Mouse (Mus musculus) myocyte (in vitro differentiated cells): ENCODE data around the gene Gnas.

Experiments
- CEBPB ChIP-seq: IDR thresholded peaks from 2 replicates; pipeline ENCODE4 v1.6.1; 2011; ENCODE audit warnings: mild to moderate bottlenecking, moderate library complexity; ENCODE audit not compliant: poor library complexity, insufficient read depth, severe bottlenecking
- E2F4 ChIP-seq: IDR thresholded peaks from one replicate; pipeline ENCODE4 v1.6.1; 2011; ENCODE audit warnings: mild to moderate bottlenecking, control low read depth, moderate library complexity; ENCODE audit not compliant: insufficient read depth
- MAX ChIP-seq: IDR thresholded peaks from one replicate; pipeline ENCODE4 v1.6.1; 2011; ENCODE audit warnings: low read depth, mild to moderate bottlenecking, control low read depth
- MYOD1 ChIP-seq, 3 experiments: IDR thresholded peaks; one replicate each; pipeline ENCODE4 v1.6.1; 2011; ENCODE audit warnings: control low read depth in 2 of 3, low read depth in 2 of 3, mild to moderate bottlenecking in 2 of 3, moderate library complexity in 1 of 3; ENCODE audit not compliant: insufficient read length in 2 of 3, control insufficient read depth in 1 of 3
- MYOG ChIP-seq, 3 experiments: IDR thresholded peaks; one replicate each; pipeline ENCODE4 v1.6.1; 2011; ENCODE audit warnings: control low read depth in 2 of 3, low read depth in 2 of 3, mild to moderate bottlenecking in 2 of 3; ENCODE audit not compliant: insufficient read length in 2 of 3, control insufficient read depth in 1 of 3, insufficient read depth in 1 of 3
- POLR2A ChIP-seq: IDR thresholded peaks from one replicate; pipeline ENCODE4 v1.6.1; 2011; ENCODE audit warnings: low read depth, mild to moderate bottlenecking, control low read depth, moderate library complexity; ENCODE audit not compliant: insufficient read length
- POLR2AphosphoS2 ChIP-seq: IDR thresholded peaks from one replicate; pipeline ENCODE4 v1.6.1; 2011; ENCODE audit warnings: low read depth, control low read depth; ENCODE audit not compliant: insufficient read length
- REST ChIP-seq: IDR thresholded peaks from one replicate; pipeline ENCODE4 v1.6.1; 2011; ENCODE audit warnings: mild to moderate bottlenecking, control low read depth, moderate library complexity; ENCODE audit not compliant: insufficient read depth, insufficient read length
- SRF ChIP-seq: IDR thresholded peaks from one replicate; pipeline ENCODE4 v1.6.1; 2011; ENCODE audit warnings: low read depth; ENCODE audit not compliant: control insufficient read depth, insufficient read length
- TCF12 ChIP-seq: IDR thresholded peaks from one replicate; pipeline ENCODE4 v1.6.1; 2011; ENCODE audit warnings: mild to moderate bottlenecking, control low read depth; ENCODE audit not compliant: poor library complexity, insufficient read depth, severe bottlenecking
- TCF3 ChIP-seq: IDR thresholded peaks from one replicate; pipeline ENCODE4 v1.6.1; 2011; ENCODE audit warnings: low read depth, control low read depth; ENCODE audit not compliant: insufficient read length
- USF1 ChIP-seq: IDR thresholded peaks from one replicate; pipeline ENCODE4 v1.6.1; 2011; ENCODE audit warnings: low read depth, mild to moderate bottlenecking, control low read depth, moderate library complexity

DNA sequence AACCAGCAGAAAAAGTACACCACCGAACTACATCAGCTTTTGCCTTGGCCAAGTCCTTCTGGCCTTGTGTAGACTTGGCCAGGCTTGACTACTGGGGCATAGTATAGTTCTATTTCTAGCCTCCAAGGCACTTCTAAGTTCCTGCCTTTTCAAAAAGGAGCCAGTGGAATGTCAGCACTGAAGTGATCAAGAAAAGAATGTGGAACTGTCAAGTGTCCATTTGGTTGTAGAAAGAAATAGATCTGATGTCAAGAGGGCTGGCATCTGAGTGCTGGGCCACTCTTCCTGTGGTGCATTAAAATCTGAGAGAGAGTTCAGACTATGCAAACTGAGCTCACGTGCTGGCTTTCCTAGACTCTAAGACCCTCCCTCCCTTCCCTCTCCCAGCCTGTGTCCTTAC, 10.2 kb upstream of the Gnas start:
- TF ChIP-seq E2F4 = no peak
- TF ChIP-seq USF1 = no peak
- TF ChIP-seq POLR2A = no peak
- no peak for TF ChIP-seq TCF12
- no peak for TF ChIP-seq MYOD1 (IDR thresholded peaks at IDR 0.05; ENCODE audit: control insufficient read depth in 1 of 3, insufficient read length in 2 of 3, low read depth in 2 of 3)
- TF ChIP-seq CEBPB = no peak
- TF ChIP-seq MYOG (IDR thresholded peaks at IDR 0.05; ENCODE audit: control insufficient read depth in 1 of 3, insufficient read depth in 1 of 3, insufficient read length in 2 of 3, low read depth in 2 of 3) = no peak
- no peak for TF ChIP-seq MAX
- no peak for TF ChIP-seq REST
- no peak for TF ChIP-seq POLR2AphosphoS2
- TF ChIP-seq TCF3 = no peak
- no peak for TF ChIP-seq SRF
